Mouse (Mus musculus) liver, postnatal 0 days (tissue): Measurements from ENCODE around the gene Folr2. TPM values are rescaled to one million over a fixed set of nuclear protein-coding genes. Genes with fewer than 3 reads are reported as not detected.

Experiments used
- ATAC-seq: fragments of 200-750 bp; cut with Nextera tagmentation; 2 replicates; pipeline ENCODE4 v1.8.0; 2017; ENCODE audit warnings: mild to moderate bottlenecking, moderate library complexity
- DNase-seq: peaks from one replicate; pipeline ENCODE4 v3.0.0-alpha.2; 2016
- H3K27ac ChIP-seq: fragments of 300-500 bp; sonication (generic); 2 replicates; pipeline ENCODE4 v1.5.1; 2014; ENCODE audit warnings: antibody characterized with exemption, moderate library complexity, mild to moderate bottlenecking, low read depth
- H3K27me3 ChIP-seq: fragments of 300-500 bp; sonication (generic); 2 replicates; pipeline ENCODE4 v1.6.1; 2014; ENCODE audit warnings: low read length, control low read depth, mixed read lengths; ENCODE audit not compliant: insufficient read depth
- H3K36me3 ChIP-seq: fragments of 300-500 bp; sonication (generic); replicated peaks from 2 replicates; pipeline ENCODE4 v1.6.1; 2014; ENCODE audit warnings: mild to moderate bottlenecking, control low read depth, low read length, moderate library complexity, mixed read lengths; ENCODE audit not compliant: insufficient read depth
- H3K4me1 ChIP-seq: fragments of 300-500 bp; sonication (generic); 2 replicates; pipeline ENCODE4 v1.6.1; 2014; ENCODE audit warnings: antibody characterized with exemption, mild to moderate bottlenecking, control low read depth; ENCODE audit not compliant: insufficient read depth
- H3K4me2 ChIP-seq: fragments of 300-500 bp; sonication (generic); 2 replicates; pipeline ENCODE4 v1.6.1; 2014; ENCODE audit warnings: low read depth, mild to moderate bottlenecking, low read length, moderate library complexity, mixed read lengths
- H3K4me3 ChIP-seq: fragments of 300-500 bp; sonication (generic); 2 replicates; pipeline ENCODE4 v1.5.1; 2014; ENCODE audit warnings: low read depth, low read length
- H3K9ac ChIP-seq: fragments of 300-500 bp; sonication (generic); replicated peaks from 2 replicates; pipeline ENCODE4 v1.6.1; 2014; ENCODE audit warnings: mild to moderate bottlenecking, moderate library complexity
- H3K9me3 ChIP-seq: fragments of 300-500 bp; sonication (generic); 2 replicates; pipeline ENCODE4 v1.6.1; 2016; ENCODE audit warnings: mild to moderate bottlenecking, control low read depth, low read length, mixed read lengths
- CTCF ChIP-seq: sonication (generic); IDR thresholded peaks from 2 replicates; pipeline ENCODE4 v1.5.1; 2016; ENCODE audit warnings: antibody characterized with exemption, low read depth
- EP300 ChIP-seq: IDR thresholded peaks from 2 replicates; pipeline ENCODE4 v1.6.1; 2016; ENCODE audit warnings: antibody characterized with exemption, low read depth, mild to moderate bottlenecking
- WGBS: fragments of 180-500 bp; shearing (Covaris S2); extraction: QIAGEN DNeasy Blood & Tissue Kit; methylation state at CpG from one replicate; pipeline ENCODE4 v1.1.7; 2014; ENCODE audit not compliant: insufficient replicate concordance; 5-methylcytosine and 5-hydroxymethylcytosine counted together
- microRNA-seq: library from miRNA; unstranded; fragments of <30 nt; microRNA quantifications from one replicate; pipeline ENCODE4, GENCODE M21; 2016
- polyA plus RNA-seq: library from polyadenylated mRNA; unstranded; fragments of >200 nt; fragmentation: Nextera tagmentation; extraction: Ambion mirVana; gene quantifications from 2 replicates; pipeline ENCODE4 v1.2.1, GENCODE M21; 2015

Folr2 gene
- polyA plus RNA-seq, 1 experiment from 2014 or later: 9.0 TPM

DNA sequence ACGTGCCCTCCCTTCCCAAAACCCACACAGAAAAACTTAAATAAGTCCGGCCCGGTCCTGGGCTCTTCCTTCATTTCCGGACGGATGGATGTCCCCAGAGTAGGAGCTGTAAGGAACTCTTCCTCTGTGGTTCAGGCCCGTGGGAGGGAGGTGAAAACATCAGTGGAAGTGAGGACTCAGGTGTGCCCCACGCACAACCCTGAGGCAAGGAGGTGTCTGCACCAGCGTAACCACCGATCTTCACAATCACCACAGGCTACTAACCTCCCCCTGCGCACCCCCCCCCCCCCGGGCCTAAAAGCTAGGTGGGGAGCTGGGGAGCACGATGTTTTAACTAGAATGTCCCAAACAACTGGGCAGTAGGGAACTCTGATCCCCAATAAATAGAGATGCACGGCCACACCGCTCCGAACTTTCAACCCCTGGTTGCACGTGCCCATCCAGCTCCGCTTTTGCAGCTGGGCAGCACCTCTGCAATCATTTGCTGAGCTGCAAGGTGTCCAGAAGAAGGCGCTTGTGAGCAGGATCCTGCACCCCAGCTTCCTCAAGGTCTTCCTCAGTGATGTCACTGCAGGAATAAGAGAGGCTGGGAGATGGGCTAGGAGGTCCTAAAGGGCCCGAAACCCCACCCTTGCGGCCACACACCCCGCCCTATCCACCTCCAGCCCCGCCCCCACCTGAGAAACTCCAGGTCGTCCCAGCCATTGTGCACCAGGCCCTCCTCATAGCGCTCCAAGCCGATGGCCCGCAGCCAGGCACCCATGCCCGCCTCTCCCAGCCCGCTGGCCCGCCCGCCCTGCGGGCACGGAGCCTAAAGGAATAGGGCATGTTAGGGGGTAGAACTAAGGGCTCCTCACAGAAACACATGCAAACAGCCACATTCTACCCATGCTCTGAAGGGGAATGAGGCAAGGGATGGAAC, 33.9 kb downstream of the Folr2 start:
- H3K36me3 ChIP-seq: peaks cover 10% of the 10 kb centered on the region; the same call in 1 of the 2 replicates
- H3K4me2 ChIP-seq: no peak overlapping the region
- TF ChIP-seq EP300: no peak
- peak; percentile 44 for TF ChIP-seq CTCF
- ATAC-seq: no peak
- H3K9me3 ChIP-seq: no peaks in the 10 kb centered on the region
- DNase-seq: peak; percentile 25
- H3K27me3 ChIP-seq: peaks cover 53% of the 10 kb centered on the region
- H3K4me3 ChIP-seq: no peak overlapping the region
- H3K4me1 ChIP-seq: peaks cover 13% of the 10 kb centered on the region
- H3K9ac ChIP-seq: no peak overlapping the region
- WGBS: 50% methylated on average over 32 of the region's 32 CpGs
- no peak overlapping the region for H3K27ac ChIP-seq

DNA sequence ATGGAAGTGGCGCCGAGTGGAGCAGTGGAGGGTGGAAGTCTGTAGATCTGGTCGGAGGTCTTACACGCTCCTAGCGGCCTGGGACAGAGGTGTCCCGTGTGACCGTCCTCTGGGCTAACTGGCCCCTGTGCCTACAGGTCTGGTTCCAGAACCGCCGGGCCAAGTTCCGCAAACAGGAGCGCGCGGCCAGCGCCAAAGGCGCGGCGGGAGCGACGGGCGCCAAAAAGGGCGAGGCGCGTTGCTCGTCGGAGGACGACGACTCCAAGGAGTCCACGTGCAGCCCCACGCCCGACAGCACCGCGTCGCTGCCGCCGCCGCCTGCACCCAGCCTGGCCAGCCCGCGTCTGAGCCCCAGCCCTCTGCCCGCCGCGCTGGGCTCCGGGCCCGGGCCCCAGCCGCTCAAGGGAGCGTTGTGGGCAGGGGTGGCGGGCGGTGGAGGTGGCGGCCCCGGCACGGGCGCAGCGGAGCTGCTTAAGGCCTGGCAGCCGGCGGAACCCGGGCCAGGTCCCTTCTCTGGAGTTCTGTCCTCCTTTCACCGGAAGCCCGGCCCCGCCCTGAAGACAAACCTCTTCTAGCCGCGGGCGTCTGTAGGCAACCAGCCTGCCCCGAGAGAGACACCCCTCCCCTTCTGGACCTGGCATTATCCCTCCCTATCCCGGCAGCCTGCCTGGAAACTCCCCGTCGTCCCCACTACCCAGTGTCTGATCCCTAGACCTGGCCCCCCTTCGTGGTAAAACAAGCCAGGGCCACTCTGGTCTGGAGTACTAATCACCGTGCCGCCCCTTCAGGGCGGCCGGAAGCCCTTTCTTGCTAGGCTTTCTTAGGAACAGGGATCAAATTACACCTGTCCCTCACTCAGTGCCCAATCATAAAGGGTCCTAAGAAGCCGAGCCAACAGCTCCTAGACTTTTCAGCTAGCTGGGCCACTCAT, 35.2 kb downstream of the Folr2 start:
- TF ChIP-seq EP300 (no peak), CTCF (no peak)
- H3K36me3 ChIP-seq: peaks cover 6% of the 10 kb centered on the region; the same call in 1 of the 2 replicates
- H3K4me2 ChIP-seq: peak overlapping the region; percentile 72
- WGBS: 2% methylated on average over 68 of the region's 71 CpGs
- peaks cover 66% of the 10 kb centered on the region for H3K27me3 ChIP-seq
- H3K27ac ChIP-seq: no peak overlapping the region
- ATAC-seq: peak; percentile 49
- no peaks in the 10 kb centered on the region for H3K9me3 ChIP-seq
- peak overlapping the region; percentile 40 for H3K4me3 ChIP-seq
- H3K9ac ChIP-seq: peak overlapping the region; percentile 26; the same call in 1 of the 2 replicates
- peaks cover 13% of the 10 kb centered on the region for H3K4me1 ChIP-seq
- DNase-seq: peak; percentile 29

DNA sequence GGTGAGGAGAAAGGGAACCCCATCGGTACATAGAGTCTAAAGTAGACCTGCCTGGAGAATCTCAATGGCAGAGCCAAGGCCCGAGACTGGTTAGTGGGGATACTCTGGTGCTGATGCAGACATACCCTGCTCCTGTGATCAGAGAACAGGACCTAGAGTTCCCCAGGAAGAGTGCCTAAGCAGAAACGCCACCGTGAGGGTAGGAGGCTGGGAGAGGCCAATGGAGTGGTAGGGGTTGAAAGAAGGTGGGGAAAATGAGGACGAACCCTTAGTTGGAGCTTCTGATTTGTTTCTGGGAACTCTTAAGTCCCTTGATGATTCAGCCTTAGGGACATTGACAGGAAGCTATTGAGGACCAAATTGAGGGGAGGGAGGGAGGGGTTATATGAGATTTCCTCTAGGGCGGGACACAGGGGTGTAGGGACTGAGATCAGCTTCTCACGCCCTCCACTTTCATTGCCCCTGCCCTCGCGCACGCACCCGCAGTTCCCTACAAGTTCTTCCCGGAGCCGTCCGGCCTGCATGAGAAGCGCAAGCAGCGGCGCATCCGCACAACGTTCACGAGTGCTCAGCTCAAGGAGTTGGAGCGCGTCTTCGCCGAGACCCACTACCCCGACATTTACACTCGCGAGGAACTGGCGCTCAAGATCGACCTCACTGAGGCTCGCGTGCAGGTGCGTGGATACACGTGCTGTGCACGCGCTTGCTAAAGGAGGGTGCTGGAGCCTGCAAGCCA, 36.5 kb downstream of the Folr2 start:
- Histone ChIP-seq H3K9ac (no peak overlapping the region), H3K4me1 (peaks cover 13% of the 10 kb centered on the region), H3K27me3 (peaks cover 74% of the 10 kb centered on the region), H3K9me3 (no peaks in the 10 kb centered on the region), H3K4me3 (no peak overlapping the region), H3K4me2 (peak overlapping the region; percentile 45; the same call in 1 of the 2 replicates), H3K27ac (no peak overlapping the region), H3K36me3 (0 out of 2 replicates have a peak, but pooled peaks cover 3% of the 10 kb centered on the region)
- TF ChIP-seq CTCF (no peak), EP300 (no peak)
- 3% methylated on average over 35 of the region's 35 CpGs for WGBS
- DNase-seq (no peak), ATAC-seq (no peak)

DNA sequence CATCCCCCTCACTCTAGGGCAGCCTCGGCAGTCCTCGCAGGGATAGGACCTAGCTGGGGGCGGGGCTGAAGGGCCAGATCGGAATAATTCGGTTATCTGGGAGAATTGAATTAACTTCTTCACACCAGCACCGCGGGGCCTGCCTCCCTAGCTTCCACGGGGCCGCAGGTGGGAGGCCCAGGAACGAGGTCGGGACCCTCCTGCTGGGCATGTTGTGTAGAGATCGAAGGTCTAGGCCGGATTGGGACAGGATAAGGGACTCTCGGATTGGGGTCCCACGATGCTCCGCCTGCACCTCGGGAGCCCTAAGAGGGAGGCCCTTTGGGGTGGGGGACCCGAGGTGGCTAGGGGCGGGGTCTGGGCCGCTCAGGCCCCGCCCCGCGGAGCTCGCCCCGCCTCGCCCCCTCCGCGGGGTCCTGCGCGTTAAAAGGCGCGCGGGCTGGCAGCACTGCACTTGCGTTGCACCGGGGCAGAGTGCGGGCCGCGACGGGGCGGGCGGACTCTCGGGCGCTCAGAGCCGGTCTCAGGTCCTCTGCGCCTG, 39.1 kb downstream of the Folr2 start, which contains the start of gene Phox2a:
TSS of gene Phox2a (plus strand) at position 453 of the 541 bp plus-strand sequence.
- Histone ChIP-seq H3K27me3 (peaks cover 69% of the 10 kb centered on the region), H3K36me3 (no peaks in the 10 kb centered on the region), H3K4me3 (peak within 1 kb of the TSS; percentile 22; the same call in 1 of the 2 replicates), H3K27ac (no peak within 1 kb of the TSS), H3K4me2 (peak within 1 kb of the TSS; percentile 29), H3K4me1 (peaks cover 13% of the 10 kb centered on the region), H3K9me3 (0 out of 2 replicates have a peak, but pooled peaks cover 2% of the 10 kb centered on the region), H3K9ac (no peak within 1 kb of the TSS)
- no peak for TF ChIP-seq CTCF
- no peak for TF ChIP-seq EP300
- ATAC-seq (no peak), DNase-seq (no peak)
- 1% methylated on average over 28 of the region's 45 CpGs for WGBS

Small RNA genes lying within 50 kb of the gene (microRNA-seq; reads per million reads assigned to microRNA genes)
- not detected for gene Gm22655

Other genes with a start within 250 kb of the Folr2 start
- gene Clpb, start 193.6 kb downstream of the Folr2 start, polyA plus RNA-seq: 15.1 and 16.3 TPM in 2 replicates
- not detected in 2 replicates for gene Phox2a, start 38.9 kb downstream of the Folr2 start, polyA plus RNA-seq
- 5.0 TPM in 2 replicates for gene Inppl1, start 19.0 kb downstream of the Folr2 start, polyA plus RNA-seq
- gene Anapc15, start 6.5 kb upstream of the Folr2 start, polyA plus RNA-seq: 23.8 and 28.5 TPM in 2 replicates
- 0.63 and 0.92 TPM in 2 replicates for gene Folr1, start 13.6 kb upstream of the Folr2 start, polyA plus RNA-seq
- 61.5 and 62.2 TPM in 2 replicates for gene Lamtor1, start 48.7 kb upstream of the Folr2 start, polyA plus RNA-seq
- 0.09 and 0.12 TPM in 2 replicates for gene Tomt, start 49.2 kb upstream of the Folr2 start, polyA plus RNA-seq
- 2.5 and 3.1 TPM in 2 replicates for gene Lrrc51, start 76.7 kb upstream of the Folr2 start, polyA plus RNA-seq
- gene Numa1, start 76.9 kb upstream of the Folr2 start, polyA plus RNA-seq: 14.1 and 17.2 TPM in 2 replicates
- gene Il18bp, start 161.5 kb upstream of the Folr2 start, polyA plus RNA-seq: 37.7 and 40.6 TPM in 2 replicates
- 8.1 and 10.0 TPM in 2 replicates for gene Rnf121, start 208.3 kb upstream of the Folr2 start, polyA plus RNA-seq
- gene Xndc1, start 208.3 kb upstream of the Folr2 start, polyA plus RNA-seq: 4.5 and 5.8 TPM in 2 replicates
- 0.15 and 0.20 TPM in 2 replicates for gene Xntrpc, start 208.5 kb upstream of the Folr2 start, polyA plus RNA-seq
- gene Trpc2, start 225.9 kb upstream of the Folr2 start, polyA plus RNA-seq: not detected in 2 replicates
- 0.22 and 4.0 TPM in 2 replicates for gene Art1, start 244.5 kb upstream of the Folr2 start, polyA plus RNA-seq